ENCODE assay signal across 9 mouse cellular contexts in genomic region chr5:28165358-28166255, GRCm38 (mm10). TPM values are rescaled to one million over a fixed set of nuclear protein-coding genes. Genes with fewer than 3 reads are reported as not detected.
DNase-seq lines count a peak whose midpoint lies in the region; ATAC-seq and TF ChIP-seq lines count a peak whose summit lies in the region.
"Had no signal": no experiment of that assay in that cellular context is flagged by ENCODE, and none has a peak within 500 bp of the region (broad histone marks: within the 10 kb centered on the region; RNA-seq: fewer than 3 reads in every experiment).

En2 (plus strand) TSS chr5:28165694.

- DNase-seq in layer of hippocampus, adult 2 months (ENCODE audit: low spot score in 2 of 2), result peak; percentile 16 to 33
- DNase-seq in layer of hippocampus, postnatal 36 days, result no peak
- peak; percentile 98 for DNase-seq in cerebellum, postnatal 10 days
- DNase-seq in gastrocnemius, postnatal 10 days, result peak; percentile 48
- no peak for DNase-seq in thymus, postnatal 0 days (ENCODE audit: low spot score)

- H3K9ac ChIP-seq in intestine, embryonic 16.5 days (ENCODE audit: low read depth, low read length), result 0 out of 2 replicates have a peak within 1 kb of the TSS, but pooled peaks have one; percentile 19
- no peak within 1 kb of the TSS for H3K9ac ChIP-seq in liver, embryonic 12.5 days

- no peaks in the 10 kb centered on the region for H3K9me3 ChIP-seq in intestine, embryonic 16.5 days (ENCODE audit: control insufficient read depth, low read length)
- H3K9me3 ChIP-seq in liver, embryonic 12.5 days (replicated peaks), result no peaks in the 10 kb centered on the region

- peaks cover 24% of the 10 kb centered on the region for H3K4me1 ChIP-seq in intestine, embryonic 16.5 days (ENCODE audit: control insufficient read depth, insufficient read depth, low read length)
- peaks cover 15% of the 10 kb centered on the region; the same call in 1 of the 2 replicates for H3K4me1 ChIP-seq in liver, embryonic 12.5 days
- peaks cover 15% of the 10 kb centered on the region for H3K4me1 ChIP-seq in olfactory bulb, adult 2 months (ENCODE audit: control insufficient read depth, insufficient read depth, low read length)

- under 1% methylated on average over 108 of the region's 113 CpGs for WGBS in intestine, embryonic 16.5 days
- under 1% methylated on average over 110 of the region's 113 CpGs for WGBS in liver, embryonic 12.5 days (ENCODE audit: insufficient replicate concordance)
- WGBS in olfactory bulb, adult 2 months, result 5% methylated on average over 113 of the region's 113 CpGs

- peak; percentile 48 for ATAC-seq in intestine, embryonic 16.5 days
- ATAC-seq in liver, embryonic 12.5 days, result no peak

- H3K4me2 ChIP-seq in intestine, embryonic 16.5 days (ENCODE audit: low read depth, low read length), result peak within 1 kb of the TSS; percentile 96
- peak within 1 kb of the TSS; percentile 59 for H3K4me2 ChIP-seq in liver, embryonic 12.5 days

- H3K36me3 ChIP-seq in intestine, embryonic 16.5 days (ENCODE audit: control insufficient read depth, insufficient read depth, low read length), result no peaks in the 10 kb centered on the region
- H3K36me3 ChIP-seq in liver, embryonic 12.5 days, result no peaks in the 10 kb centered on the region

- TF ChIP-seq POLR2A in olfactory bulb, adult 2 months (IDR thresholded peaks at IDR 0.05; ENCODE audit: insufficient read depth, low read depth, low read length), result no peak

- H3K4me3 ChIP-seq in layer of hippocampus, adult 2 months, result peak within 1 kb of the TSS; percentile 49
- peak within 1 kb of the TSS; percentile 56 for H3K4me3 ChIP-seq in intestine, embryonic 16.5 days (ENCODE audit: low read length)
- H3K4me3 ChIP-seq in liver, embryonic 12.5 days, result peak within 1 kb of the TSS; percentile 38
- peak within 1 kb of the TSS; percentile 32 for H3K4me3 ChIP-seq in olfactory bulb, adult 2 months (ENCODE audit: insufficient read depth, low read depth, low read length)

- no peak for TF ChIP-seq CTCF in layer of hippocampus, adult 2 months (conservative IDR thresholded peaks at IDR 0.05)
- no peak for TF ChIP-seq CTCF in olfactory bulb, adult 2 months (IDR thresholded peaks at IDR 0.05; ENCODE audit: insufficient read depth, low read depth, low read length)

- peaks cover 79% of the 10 kb centered on the region for H3K27me3 ChIP-seq in intestine, embryonic 16.5 days (replicated peaks; ENCODE audit: control insufficient read depth, insufficient read depth, low read length)
- H3K27me3 ChIP-seq in liver, embryonic 12.5 days (replicated peaks), result peaks cover 99% of the 10 kb centered on the region

- no peak within 1 kb of the TSS for H3K27ac ChIP-seq in layer of hippocampus, adult 2 months
- H3K27ac ChIP-seq in intestine, embryonic 16.5 days (ENCODE audit: low read length), result no peak within 1 kb of the TSS
- no peak within 1 kb of the TSS for H3K27ac ChIP-seq in liver, embryonic 12.5 days
- H3K27ac ChIP-seq in olfactory bulb, adult 2 months (ENCODE audit: insufficient read depth, low read depth, low read length), result no peak within 1 kb of the TSS

RNA-seq across cellular contexts. Expression of gene En2, which starts in this region (rescaled TPM):
- total RNA-seq in layer of hippocampus, adult 2 months (2021), result under 1 TPM; 0.49 to 0.52 TPM
- total RNA-seq in layer of hippocampus, postnatal 36 days (2021), result under 1 TPM; 0.25 to 0.28 TPM
- under 1 TPM; 0.11 to 0.19 TPM for total RNA-seq in gastrocnemius, postnatal 10 days (2021)
- polyA plus RNA-seq in intestine, embryonic 16.5 days (2015; fragmentation: Nextera tagmentation; extraction: Ambion mirVana), result not detected in 2 replicates
- not detected in 2 replicates for polyA plus RNA-seq in liver, embryonic 12.5 days (2016; fragmentation: Nextera tagmentation; extraction: Ambion mirVana)
- polyA plus RNA-seq in olfactory bulb, adult 2 months (2012; ENCODE audit: insufficient read depth, insufficient read length, low replicate concordance, missing spikeins), result not detected in 2 replicates
- not detected in 2 replicates for polyA plus RNA-seq in thymus, postnatal 0 days (2015; fragmentation: Nextera tagmentation; extraction: Ambion mirVana)
- total RNA-seq: left cerebral cortex, postnatal 10 days had no signal

Comparison
In these comparisons a context has a peak if more than half of its experiments do, and no peak if none do; other contexts are left out.
1. Peak in DNase-seq and H3K4me3 ChIP-seq in layer of hippocampus, adult 2 months; RNA of the gene not detected or under 1 TPM.
2. Peak in DNase-seq in gastrocnemius, postnatal 10 days; RNA of the gene not detected or under 1 TPM.
3. Peak in ATAC-seq, H3K4me3 ChIP-seq, H3K9ac ChIP-seq and H3K4me2 ChIP-seq in intestine, embryonic 16.5 days; RNA of the gene not detected or under 1 TPM.
4. DNase-seq: peak in cerebellum, postnatal 10 days (2 of 2); none in layer of hippocampus, postnatal 36 days (0 of 2) and thymus, postnatal 0 days (single experiment).
5. Peak in every context shown above with its lines, with median percentiles within 50 percentile points of each other: H3K4me3 ChIP-seq.